Mouse (Mus musculus) kidney, adult 11 months (tissue): ENCODE data around the gene Tyk2.

ENCODE experiments used
- DNase-seq: peaks from one replicate; pipeline ENCODE4 v3.0.0; 2022

The Tyk2 gene

DNA sequence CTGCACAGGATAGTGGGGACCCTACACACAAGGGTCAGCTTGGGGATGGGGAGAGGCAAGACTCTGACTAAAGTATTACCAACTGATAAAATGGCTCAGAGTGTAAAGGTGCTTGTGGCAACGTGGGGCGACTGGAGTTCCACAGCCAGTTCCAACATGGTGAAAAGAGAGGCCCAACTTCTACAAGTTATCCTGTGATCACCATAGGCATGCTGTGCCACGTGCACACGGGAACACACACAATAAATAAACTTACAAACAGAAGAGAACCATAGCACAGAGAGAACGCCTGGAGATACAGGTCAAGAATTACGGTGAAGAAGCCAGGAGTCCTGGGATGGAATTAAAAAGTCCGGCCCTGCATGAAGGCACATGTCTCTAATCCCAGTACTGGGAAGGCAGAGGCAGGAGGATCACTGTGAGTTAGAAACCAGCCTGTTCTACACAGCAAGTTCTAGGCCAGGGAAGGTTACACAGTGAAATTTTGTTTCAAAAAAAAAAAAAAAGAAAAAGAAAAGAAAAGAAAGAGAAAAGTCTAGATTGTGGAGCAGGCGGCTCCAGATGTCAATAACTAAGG, 18.1 kb upstream of the Tyk2 start:
- DNase-seq: no peak

DNA sequence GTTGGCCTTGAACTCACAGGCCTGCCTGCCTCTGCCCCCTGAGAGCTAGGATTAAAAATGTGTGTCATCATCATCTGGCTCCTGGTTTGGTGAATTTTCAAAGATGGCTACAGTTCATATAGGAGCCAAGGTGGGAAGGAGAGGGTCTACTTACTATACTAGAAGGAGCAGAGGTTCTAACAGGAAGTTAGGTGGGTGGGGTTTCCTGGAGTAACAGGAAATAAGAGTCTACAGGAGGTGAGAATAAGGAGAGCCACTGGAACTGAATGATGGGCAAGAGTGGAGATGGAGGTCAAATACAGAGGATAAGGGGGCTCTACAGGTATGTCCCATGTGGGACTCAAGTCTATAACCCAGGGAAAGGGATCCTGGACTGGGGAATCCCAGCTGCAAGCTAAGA, 17.4 kb upstream of the Tyk2 start:
- DNase-seq: no peak

DNA sequence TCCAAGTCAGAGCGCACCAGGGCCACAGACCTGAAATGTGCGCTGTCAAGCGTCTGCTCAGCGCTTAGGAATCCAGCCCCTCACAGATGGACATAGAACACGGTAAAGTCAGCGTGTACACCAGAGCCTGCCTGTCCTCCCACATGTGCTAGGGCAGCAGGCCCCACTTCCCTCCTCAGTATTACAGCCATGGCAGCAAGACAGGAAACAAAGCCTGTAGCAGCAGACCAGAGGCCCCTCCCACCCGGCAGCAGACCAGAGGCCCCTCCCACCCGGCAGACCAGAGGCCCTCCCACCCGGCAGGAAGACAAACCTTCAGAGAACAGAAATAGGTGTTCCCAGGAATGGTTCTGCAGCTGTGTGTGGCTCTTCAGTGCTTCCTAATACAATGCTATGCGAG, 15.7 kb upstream of the Tyk2 start:
- no peak for DNase-seq

DNA sequence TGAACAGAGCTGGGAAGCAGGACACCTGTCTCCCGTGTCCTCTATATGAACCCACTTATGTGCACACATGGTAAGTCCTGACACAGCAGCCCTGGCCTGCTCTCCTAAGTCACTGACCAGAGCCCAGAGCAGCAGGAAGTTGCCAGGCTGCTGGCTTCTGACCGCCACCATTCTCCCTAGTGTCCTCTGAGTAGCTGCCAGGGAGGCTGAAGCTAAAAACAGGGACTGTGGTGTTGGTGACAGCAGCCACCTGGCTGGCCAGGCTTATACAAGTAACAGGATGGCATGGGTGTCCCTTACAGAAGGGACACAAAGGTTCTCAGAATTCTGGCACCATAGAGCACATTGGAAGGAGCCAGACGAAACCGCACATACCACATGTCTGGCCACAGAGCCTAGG, 14.4 kb upstream of the Tyk2 start:
- DNase-seq: no peak

DNA sequence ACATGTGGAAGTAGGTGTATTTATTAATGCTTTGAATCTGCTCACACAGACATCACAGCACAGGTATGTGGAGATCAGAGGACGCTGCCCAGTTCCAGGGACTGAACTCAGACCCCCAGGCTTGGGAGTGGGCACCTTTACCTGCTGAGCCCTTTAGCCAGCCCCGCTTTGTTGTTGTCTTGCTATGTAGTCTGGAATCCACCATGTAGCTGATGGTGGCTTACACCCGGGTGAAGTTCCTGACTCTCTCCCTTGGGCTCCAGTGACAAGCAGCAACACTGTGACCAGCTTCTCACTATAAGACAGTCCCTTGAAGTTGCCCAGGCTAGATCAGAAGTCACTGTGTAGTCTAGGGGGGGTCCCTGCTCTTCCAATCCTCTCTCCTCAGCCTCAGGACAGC, 13.3 kb upstream of the Tyk2 start:
- DNase-seq: no peak

DNA sequence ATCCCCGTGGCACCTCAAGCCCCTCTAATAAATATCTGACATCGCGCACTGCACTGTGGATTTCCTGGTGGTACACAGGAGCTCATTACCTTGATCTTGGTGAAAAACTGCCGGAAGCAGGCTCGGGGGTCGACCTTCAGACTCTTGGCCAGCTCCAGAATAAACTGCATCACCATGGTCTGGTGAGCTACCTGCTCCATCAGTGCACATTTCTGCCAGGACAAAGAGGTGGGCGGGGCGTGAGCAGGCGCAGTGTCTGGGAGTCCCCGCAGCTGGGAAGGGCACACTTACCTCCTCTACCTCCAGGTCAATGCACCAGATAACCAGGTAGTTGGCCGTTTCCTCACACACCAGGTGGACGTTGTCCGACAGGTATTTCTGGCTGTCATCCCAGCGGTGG, 10.9 kb upstream of the Tyk2 start:
- no peak for DNase-seq

DNA sequence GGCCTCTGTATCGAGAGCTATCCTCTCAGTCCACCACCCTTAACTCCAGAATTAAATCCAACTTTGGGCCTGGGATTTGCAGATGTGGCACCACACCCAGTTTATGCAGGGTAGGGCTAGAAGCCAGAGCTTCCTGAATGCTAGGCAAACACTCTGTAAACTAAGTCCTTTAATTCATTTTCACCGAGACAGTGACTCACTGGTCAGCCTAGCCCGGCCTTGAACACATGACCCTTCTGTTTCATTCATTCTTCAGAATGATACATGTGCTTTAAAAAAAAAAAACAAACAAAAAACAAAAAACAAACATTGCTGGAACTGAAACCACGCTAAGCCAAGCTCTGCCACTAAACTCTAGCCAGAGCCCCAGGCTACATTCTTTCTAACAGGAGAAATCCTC, 7.3 kb upstream of the Tyk2 start:
- no peak for DNase-seq

DNA sequence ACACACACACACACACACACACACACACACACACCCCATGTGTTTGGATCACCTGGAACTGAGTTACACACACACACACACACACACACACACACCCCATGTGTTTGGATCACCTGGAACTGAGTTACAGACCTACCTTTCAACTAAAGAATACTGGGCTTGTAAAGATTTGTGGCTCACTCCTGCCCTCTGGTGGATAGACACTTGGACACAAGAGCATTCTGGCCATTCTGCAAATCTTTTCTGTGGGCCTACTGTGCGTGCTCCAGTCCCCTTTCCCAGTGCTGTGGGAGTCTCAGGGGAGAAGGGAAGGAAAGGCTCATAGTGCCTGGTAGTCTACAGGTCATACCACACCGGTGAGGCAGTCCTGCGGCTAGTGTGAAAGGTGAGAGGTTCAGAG, 6.2 kb upstream of the Tyk2 start:
- peak; percentile 38 for DNase-seq

DNA sequence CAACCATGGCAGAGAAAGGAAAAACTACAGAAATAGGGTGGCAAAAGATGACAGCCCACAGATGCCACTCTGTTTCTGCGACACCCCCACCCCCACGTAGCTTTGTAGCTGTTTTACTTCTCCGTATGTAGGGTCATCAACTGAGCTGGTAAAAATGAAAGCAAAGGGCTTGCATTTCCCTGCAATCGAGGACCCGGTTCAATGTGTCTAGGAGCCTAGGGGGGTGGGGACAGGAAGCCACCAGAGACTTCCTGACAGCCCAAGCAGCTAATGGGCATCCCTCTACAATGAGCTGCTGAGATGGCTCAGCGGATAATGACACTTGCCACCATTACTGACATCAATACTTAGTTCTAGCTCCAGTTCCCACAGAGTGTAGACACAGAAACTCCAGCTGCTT, 5.4 kb upstream of the Tyk2 start:
- DNase-seq: peak; percentile 27

DNA sequence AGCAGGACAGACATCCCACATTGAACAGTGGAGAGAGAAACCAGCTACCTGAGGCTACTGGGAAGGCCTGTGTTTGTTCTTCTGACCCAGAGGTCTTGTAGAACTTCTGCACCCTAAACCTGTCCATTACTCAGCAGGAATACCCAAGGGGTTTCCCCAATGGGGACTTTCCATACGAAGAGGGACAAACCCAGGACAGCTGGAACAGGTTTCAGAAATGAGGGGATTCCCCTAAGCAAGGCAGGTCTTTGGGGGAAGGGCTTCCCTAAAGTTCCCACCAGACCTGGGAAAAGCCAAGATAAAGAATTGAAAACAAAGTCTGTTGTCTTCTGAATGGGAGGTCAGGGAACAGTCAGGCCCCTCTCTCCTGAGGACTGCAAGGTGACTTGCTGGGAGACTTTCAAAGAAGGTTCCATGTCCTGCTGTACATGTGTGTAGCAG, 4.9 kb upstream of the Tyk2 start:
- DNase-seq: no peak

DNA sequence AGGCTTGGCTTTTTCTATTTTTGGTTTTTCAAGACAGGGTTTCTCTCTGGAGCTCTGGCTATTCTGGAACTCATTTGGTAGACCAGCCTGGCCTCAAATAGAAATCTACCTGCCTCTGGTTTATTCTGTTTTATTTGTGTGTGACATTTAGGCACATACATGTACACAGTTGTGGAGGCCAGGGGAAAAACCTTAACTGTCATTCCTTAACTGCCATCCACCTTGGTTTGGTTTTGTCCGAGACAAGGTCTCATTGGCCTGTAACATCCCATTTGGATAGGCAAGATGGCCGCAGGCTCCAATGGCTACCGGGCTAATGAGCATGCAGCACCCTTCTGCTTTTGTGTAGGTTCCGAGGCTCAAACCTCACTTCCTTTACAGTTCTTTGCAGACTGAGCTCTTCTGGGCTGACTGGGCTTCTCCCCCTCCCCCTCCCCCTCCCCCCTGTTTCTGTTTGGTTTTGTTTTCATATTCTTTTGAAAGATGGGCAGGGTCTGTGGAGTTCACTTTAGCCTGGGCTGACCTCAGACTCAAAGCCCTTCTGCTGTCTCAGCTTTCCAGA, 4.4 kb upstream of the Tyk2 start:
- no peak for DNase-seq

DNA sequence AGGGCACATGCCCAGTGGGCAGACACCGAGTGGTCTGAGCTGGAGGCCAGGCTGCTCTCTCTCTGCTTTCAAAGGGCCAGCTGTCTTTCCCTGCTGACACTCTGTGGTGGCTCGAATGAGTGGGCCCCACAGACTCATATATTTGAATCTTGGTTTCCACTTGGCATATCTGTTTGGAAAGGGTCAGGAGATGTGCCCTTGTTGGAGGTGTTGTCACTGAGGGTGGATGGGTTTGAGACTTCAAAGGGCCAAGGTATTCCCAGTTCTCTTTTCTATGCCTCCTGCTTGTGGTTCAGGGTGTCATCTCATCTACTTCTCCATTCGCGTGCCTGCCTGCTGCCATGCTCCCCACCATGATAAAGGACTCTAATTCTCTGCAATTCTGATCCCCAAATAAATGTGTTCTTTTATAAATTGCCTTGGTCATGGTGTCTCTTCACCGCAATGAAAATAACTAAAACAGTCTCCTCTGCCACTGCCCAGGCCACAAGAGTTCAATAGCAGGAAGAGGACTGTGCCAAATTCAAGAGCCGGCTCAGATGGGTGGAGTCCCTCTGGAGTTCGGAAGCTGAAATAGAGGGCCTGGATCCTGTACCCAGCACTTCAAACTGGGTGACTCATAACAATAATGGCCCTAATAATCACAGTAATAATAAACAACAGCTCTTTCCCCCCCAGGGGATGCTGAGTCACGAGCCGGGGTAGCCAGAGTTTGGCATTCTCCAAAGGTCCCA, 3.7 kb upstream of the Tyk2 start:
- DNase-seq: peak; percentile 60

DNA sequence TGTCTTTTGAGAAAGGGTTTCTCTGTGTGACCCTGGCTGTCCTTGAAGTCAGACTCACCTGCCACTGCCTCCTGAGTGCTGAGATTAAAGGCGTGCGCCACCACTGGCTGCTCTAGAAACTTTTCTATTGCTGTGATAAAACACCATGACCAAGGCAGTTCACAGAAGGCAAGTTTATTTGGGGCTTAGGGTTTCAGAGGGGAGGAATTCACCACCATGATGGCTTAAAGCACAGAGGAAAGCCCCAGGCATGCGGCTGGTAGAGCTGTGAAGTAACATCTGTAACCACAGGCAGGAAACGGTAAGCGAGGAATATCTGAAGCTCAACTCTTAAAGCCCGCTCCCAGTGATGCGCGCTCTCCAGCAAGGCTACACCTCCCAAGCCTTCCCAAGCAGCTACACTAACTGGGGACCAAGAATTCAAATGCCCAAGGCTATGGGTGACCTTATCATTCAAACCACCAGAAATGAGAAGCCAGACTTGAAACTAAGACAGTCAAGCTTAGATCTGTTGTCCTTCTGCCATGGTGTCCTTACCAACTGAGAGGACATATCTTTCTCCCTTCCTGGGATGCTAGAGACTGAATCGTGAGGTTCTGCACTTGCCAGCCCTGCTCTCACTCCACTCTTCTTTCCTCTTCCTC, 2.1 kb upstream of the Tyk2 start:
- DNase-seq: no peak

DNA sequence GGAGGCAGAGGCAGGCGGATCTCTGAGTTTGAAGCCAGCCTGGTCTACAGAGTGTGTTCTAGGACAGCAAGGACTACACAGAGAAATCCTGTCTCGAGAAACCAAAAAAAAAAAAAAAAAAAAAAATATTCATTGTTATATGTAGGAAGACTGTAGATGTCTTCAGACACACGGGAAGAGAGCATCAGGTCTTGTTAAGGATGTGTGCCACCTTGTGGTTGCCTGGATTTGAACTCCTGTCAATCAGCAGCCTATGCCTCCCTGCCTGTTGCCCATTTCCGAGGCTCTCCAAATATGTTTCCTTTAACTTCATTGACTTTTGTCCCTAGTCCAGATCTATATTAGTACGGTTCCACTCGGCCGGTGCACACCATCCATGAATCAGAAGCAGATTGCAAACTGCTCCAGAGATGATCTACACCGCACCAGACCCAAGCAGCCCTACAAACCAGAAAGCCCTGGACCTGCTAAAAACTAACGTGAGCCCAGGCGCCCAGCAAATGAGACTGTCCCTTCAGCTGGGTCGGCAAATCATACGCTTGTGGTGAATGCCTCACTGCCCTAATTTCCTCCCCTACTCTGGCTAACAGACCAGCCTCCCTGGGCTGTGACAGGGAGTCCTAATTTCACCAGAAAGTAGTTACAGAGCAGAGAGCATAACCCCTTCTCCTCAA, 1.2 kb upstream of the Tyk2 start:
- no peak for DNase-seq

DNA sequence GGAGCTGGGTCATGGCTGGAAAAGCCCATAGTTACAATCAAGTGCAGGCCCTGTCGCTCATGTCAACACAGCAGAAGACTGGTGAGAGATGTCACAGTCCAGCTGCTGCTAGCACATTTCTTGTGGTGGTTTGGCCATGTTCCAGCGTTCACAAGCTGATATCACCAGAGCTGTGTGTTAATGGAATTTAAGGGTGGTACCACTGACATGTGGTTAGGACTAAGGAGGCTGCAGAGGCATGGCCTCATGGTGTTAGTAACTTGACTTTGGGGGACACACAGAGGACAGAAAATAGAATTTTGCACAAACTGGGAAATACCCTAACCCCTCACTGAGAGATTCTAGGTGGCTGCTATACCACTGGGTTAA, 4.8 kb downstream of the Tyk2 start:
- no peak for DNase-seq

DNA sequence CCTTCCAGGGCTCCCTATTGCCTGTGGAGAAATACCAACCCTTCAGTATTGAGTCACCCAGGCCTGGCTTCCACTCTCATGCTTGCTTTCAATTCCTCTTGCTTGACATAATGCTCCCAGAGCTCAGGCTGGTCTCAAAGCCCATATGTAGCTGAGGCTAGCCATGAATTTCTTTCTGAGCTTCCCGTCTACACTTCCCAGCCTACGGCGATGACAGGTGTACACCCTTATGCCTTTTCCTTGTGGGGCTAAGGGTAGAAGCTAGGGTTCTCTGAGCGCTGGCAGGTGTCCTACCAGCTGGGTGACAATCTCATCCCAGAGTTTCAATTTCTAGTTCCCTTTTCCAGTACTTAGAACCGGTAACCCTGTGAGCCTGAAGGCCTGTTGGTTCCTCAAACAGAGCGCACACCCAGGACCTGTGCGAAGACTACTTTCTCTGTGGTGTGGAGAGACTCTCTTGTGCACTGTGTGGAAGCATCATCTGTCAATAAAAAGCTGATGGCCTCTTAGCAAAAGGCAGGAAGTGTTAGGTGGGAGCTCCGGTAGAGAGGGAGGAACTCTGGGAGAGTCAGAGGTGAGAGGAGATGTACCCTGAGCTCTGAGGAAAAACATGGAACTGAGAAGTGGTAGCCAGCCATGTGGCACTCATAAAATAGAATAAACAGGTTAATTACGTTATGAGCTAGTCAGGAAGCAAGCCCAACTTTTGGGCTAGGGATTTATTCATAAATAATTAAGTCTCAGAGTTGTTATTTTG, 5.4 kb downstream of the Tyk2 start:
- DNase-seq: no peak

DNA sequence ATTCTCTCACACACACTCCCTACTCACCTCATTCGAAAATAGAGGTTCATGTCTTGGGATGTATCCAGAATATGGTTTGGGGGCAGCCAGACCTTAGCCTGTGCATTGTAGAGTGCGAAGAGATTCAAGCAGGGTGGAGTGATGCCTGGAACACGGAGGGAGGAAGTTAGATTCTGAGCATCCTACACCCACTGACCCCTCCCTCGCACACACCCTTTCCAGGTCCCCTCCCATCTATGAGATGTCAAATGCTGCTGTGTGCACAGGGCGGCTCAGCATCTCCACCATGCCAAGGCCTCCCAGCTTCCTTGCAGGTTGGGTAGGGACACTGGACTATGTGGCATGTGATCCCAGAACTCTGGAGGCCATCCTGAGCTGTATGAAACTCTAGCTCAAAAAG, 6.2 kb downstream of the Tyk2 start:
- no peak for DNase-seq

DNA sequence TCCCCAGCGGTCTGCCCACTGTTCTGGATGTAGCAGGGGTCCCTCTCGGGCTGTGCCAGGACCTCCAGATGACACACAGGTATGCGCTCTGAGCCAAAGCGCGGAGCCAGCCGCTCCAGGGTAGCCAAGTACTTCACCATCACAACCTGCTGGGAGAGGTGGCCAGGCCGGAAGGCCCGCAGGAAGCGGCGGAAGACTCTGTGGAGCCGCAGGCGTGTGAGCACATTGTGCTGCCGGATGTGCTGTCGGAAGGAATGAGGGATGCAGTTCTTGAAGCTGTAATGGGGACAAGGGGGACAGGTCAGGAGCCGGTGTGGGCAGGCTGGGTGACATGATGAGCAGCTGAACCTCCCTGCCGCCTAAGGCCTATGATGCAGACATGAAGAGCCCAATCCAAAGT, 9.6 kb downstream of the Tyk2 start:
- no peak for DNase-seq

DNA sequence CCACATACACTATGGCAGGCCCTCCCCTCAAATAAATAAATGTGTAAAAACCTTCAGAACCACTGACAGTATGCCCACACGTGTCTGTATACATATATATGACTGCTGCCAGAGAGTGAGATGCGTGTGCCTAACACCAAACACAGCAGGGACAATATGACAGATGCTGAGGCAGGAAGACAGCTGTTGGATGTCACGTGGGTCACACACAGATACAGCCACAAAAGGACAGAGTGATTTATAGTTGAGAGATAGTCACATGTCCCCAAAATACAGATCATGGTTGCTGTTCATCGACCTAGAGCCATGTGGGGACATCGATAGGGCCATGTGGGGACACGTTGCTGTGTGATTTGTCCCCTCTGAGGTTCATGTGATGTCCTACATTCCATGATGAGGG, 14.0 kb downstream of the Tyk2 start:
- DNase-seq: no peak

DNA sequence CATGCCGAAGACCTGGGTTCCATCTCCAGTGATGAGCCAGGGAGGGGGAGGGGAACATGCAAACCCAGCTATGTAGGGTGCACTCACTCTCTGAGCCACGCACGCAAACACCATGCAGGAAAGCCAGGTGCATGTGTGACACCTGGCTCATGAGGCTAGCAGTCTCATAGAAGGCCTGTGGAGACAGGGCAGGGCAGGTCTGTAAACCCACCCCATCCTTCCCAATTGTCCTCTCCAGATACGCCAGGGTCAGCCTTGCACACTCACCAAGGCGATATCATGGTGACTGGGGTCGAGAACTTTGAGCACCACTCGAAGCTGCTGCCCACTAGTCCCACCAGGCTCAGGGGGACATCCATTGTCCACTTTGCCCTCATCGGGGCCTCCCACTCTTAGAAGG, 15.9 kb downstream of the Tyk2 start:
- no peak for DNase-seq

DNA sequence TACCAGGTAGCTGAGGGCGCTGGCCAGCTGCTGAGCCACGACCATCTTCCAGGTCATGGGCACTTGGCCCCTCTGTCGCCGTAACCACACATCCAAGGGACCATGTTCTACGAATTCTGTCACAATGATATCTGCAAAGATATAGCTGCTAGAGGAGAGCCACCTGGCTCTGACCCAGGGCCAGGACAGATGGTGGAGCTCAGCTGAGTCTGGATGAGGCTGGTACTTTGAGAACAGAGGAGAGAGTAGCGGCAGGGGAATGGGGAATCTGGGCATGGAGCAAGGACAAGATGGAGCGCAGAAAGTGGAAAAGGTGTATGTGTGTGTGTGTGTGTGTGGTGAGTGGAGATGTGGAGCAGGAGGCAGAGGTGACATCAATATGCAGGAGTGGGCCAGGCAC, 16.9 kb downstream of the Tyk2 start:
- no peak for DNase-seq

DNA sequence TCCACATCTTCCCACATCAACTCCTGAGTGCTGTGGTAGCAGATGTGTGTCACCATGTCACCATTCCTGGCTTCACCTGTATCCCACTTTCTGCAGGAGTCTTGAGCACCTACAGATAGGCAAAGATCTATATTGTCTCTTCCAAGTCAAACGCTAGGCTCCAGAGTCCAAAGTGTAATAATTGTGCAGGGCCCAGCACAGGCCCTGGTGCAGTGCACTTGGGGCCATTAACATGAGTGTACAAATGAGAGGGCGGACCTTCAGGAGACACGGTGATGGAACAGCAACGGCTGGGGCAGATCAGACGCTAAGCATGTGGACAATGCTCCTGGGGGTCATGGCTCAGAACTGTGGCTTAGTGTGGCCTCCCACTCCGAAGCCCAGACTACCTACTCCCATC, 17.3 kb downstream of the Tyk2 start:
- no peak for DNase-seq

DNA sequence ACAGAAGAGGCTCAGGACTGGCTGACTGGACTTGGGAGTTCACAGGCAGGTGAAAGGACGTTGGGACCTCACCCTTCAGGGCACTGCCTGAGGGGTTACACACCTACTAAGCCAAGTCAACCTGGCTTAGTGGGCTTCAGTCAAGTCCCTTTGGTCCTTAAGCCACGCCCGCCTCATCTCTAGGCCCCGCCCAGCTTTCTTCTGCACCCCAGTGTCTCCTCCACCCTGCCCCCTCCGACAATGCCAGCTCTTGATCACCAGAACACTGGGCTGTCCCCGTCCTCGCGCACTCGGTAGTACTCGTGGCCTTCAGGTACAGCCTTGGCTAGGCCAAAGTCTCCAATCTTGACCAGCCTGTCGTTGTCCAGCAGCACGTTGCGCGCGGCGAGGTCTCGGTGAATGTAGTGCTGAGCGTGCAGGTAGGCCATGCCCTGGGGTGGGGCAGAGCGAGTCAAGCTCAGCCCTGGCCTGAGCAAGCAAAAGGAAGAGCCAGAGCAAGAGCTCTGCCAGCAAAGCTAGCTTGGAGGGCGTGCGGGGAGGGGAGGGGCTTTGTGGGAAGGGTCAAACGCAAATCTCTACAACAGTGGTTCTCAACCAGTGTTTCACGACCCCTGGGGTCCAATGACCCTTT, 23.3 kb downstream of the Tyk2 start:
- DNase-seq: no peak
